Mouse (Mus musculus): ENCODE data around the gene Defb39. TPM values are rescaled to one million over a fixed set of nuclear protein-coding genes. Genes with fewer than 3 reads are reported as not detected.

Defb39 gene
- polyA plus RNA-seq (2015; fragmentation: Nextera tagmentation; extraction: Ambion mirVana): not detected in 2 replicates

DNA sequence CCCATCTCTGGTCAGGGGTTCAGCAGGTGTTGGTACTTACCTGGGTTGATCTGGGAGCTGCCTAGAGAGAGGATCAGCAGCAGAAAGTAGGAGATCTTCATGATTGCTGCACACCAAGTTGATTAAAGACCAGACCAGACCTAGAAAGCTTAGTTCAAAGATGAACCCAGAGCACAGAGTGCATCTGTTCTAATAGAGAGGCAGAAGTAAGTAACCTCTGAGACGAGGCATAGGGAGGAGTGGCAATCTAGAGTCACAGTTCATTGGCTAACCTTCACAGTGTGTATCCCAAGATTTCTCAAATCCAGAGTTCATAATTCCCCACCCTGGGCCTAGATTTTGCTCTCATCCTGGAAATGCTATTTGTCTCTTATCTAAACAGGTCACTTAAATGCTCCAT lies at the start of gene Defb39:
Gene Defb39, minus strand, starts transcription at position 101 of the 400 bp plus-strand sequence.
- no peak within 1 kb of the TSS for H3K9ac ChIP-seq (replicated peaks)
- H3K36me3 ChIP-seq: no peaks in the 10 kb centered on the region
- H3K4me1 ChIP-seq: no peaks in the 10 kb centered on the region
- H3K27me3 ChIP-seq: no peaks in the 10 kb centered on the region
- no peak within 1 kb of the TSS for H3K27ac ChIP-seq (replicated peaks)
- no peak within 1 kb of the TSS for H3K4me3 ChIP-seq
- H3K4me2 ChIP-seq (replicated peaks): no peak within 1 kb of the TSS
- ATAC-seq (replicated peaks): no peak
- no peaks in the 10 kb centered on the region for H3K9me3 ChIP-seq
- 72% methylated on average over 1 of the region's 1 CpGs for WGBS

DNA sequence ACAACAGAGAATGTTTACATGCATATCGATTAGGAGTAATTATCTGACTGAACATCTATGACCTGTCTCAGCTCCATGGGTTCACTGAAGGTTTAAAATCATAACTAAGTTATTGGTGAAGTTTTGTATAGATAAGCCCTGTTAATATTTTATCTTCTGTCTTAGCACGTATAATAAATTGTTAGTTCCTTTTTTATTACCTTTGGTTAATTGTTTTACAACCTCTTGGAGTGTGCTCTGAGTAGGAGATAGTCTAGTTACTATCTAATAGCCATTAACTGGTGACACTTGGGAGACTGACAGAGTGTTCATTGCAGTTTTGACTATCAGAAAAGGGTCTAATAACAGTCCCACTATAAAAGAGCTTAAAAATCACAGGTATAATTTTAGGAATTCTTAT lies 1.4 kb upstream of the Defb39 start:
- 77% methylated on average over 2 of the region's 2 CpGs for WGBS
- Histone ChIP-seq H3K4me3 (no peak overlapping the region), H3K27ac (replicated peaks) (no peak overlapping the region), H3K27me3 (no peaks in the 10 kb centered on the region), H3K4me2 (replicated peaks) (no peak overlapping the region), H3K9ac (replicated peaks) (no peak overlapping the region), H3K4me1 (no peaks in the 10 kb centered on the region), H3K36me3 (no peaks in the 10 kb centered on the region), H3K9me3 (no peaks in the 10 kb centered on the region)
- no peak for ATAC-seq (replicated peaks)

DNA sequence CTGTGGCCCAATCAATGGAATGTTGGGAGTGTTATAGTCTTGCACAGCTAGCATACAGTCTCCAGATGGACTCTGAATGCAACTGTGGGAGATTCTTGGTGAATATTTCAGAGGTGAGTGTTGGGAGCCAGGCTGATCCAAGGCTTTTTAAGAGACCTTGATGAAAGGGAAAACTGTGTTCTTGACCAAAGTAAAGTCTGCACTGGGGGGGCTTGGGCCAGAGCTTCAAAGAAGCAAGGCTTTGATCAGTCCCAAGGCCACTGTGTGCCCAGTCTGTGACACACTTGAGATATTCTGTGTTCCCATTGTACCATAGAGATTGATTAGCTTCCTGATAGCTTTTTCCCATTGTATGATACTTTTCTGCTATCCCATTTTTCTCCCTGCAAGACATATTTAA lies 1.7 kb downstream of the Defb39 start:
- H3K9me3 ChIP-seq: no peaks in the 10 kb centered on the region
- H3K4me3 ChIP-seq: no peak overlapping the region
- no peak overlapping the region for H3K27ac ChIP-seq (replicated peaks)
- H3K27me3 ChIP-seq: no peaks in the 10 kb centered on the region
- no peaks in the 10 kb centered on the region for H3K36me3 ChIP-seq
- H3K4me1 ChIP-seq: no peaks in the 10 kb centered on the region
- H3K4me2 ChIP-seq (replicated peaks): no peak overlapping the region
- ATAC-seq (replicated peaks): no peak
- H3K9ac ChIP-seq (replicated peaks): no peak overlapping the region

DNA sequence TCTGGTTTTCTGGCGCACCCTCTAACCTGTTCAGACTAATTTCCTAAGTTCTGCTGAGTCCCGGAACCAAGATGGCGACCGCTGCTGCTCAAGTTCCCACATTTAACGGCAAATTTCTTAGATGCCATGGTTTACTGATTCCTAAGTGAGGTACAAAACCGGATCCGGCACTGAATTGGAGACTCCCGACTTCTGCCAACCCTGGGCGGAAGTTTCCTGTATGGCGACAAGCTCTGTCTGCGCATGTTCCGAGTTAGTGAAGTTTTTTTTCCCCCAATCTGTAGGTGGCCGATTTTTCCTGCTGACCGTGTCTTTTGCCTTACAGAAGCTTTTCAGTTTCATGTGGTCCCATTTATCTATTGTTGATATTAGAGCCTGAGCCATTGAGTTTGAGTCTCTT lies 19.4 kb downstream of the Defb39 start:
- H3K4me1 ChIP-seq: no peaks in the 10 kb centered on the region
- H3K4me3 ChIP-seq: no peak overlapping the region
- H3K4me2 ChIP-seq (replicated peaks): no peak overlapping the region
- no peak for ATAC-seq (replicated peaks)
- H3K27me3 ChIP-seq: no peaks in the 10 kb centered on the region
- H3K9ac ChIP-seq (replicated peaks): no peak overlapping the region
- H3K9me3 ChIP-seq: no peaks in the 10 kb centered on the region
- 91% methylated on average over 14 of the region's 14 CpGs for WGBS
- no peak overlapping the region for H3K27ac ChIP-seq (replicated peaks)
- no peaks in the 10 kb centered on the region for H3K36me3 ChIP-seq

DNA sequence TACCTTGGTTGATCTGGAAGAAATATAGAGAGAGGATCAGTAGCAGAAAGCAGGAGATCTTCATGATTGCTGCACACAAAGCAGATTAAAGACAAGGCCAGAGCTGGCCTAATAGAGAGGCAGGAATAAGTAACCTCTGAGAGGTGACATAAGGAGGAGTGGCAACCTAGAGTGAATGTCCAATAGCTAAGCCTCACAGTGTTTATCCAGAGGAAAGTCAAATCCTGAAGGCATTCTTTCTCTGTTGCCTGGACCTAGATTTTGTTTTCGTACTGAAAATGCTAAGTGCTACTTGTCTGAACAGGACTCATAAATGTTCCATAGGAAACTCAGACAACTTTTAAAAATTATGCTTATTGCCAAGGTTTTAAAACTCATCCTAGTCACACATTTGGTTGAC lies 38.1 kb downstream of the Defb39 start, which contains the start of gene Defb38:
Gene Defb38, minus strand, starts transcription at position 101 of the 400 bp plus-strand sequence.
- no peak within 1 kb of the TSS for H3K4me3 ChIP-seq
- H3K9ac ChIP-seq (replicated peaks): no peak within 1 kb of the TSS
- no peaks in the 10 kb centered on the region for H3K4me1 ChIP-seq
- 91% methylated on average over 1 of the region's 1 CpGs for WGBS
- no peak within 1 kb of the TSS for H3K27ac ChIP-seq (replicated peaks)
- no peaks in the 10 kb centered on the region for H3K27me3 ChIP-seq
- H3K36me3 ChIP-seq: no peaks in the 10 kb centered on the region
- no peak within 1 kb of the TSS for H3K4me2 ChIP-seq (replicated peaks)
- no peak for ATAC-seq (replicated peaks)
- no peaks in the 10 kb centered on the region for H3K9me3 ChIP-seq

Other genes starting within 250 kb of the Defb39 start
- not detected in 2 replicates for gene Defb40, start 86.6 kb downstream of the Defb39 start, polyA plus RNA-seq (2015; fragmentation: Nextera tagmentation; extraction: Ambion mirVana)
- not detected in 2 replicates for gene Defb37, start 73.8 kb downstream of the Defb39 start, polyA plus RNA-seq (2015; fragmentation: Nextera tagmentation; extraction: Ambion mirVana)
- not detected in 2 replicates for gene Defb38, start 38.2 kb downstream of the Defb39 start, polyA plus RNA-seq (2015; fragmentation: Nextera tagmentation; extraction: Ambion mirVana)
- not detected in 2 replicates for gene Defb12, start 50.0 kb upstream of the Defb39 start, polyA plus RNA-seq (2015; fragmentation: Nextera tagmentation; extraction: Ambion mirVana)
- not detected in 2 replicates for gene Defb34, start 58.9 kb upstream of the Defb39 start, polyA plus RNA-seq (2015; fragmentation: Nextera tagmentation; extraction: Ambion mirVana)
- gene Gm45826, start 76.0 kb upstream of the Defb39 start, polyA plus RNA-seq (2015; fragmentation: Nextera tagmentation; extraction: Ambion mirVana): not detected in 2 replicates
- gene Defb14, start 129.5 kb upstream of the Defb39 start, polyA plus RNA-seq (2015; fragmentation: Nextera tagmentation; extraction: Ambion mirVana): not detected in 2 replicates
- not detected in 2 replicates for gene Defb4, start 133.9 kb upstream of the Defb39 start, polyA plus RNA-seq (2015; fragmentation: Nextera tagmentation; extraction: Ambion mirVana)
- not detected in 2 replicates for gene Defb6, start 160.7 kb upstream of the Defb39 start, polyA plus RNA-seq (2015; fragmentation: Nextera tagmentation; extraction: Ambion mirVana)
- not detected in 2 replicates for gene Defb46, start 175.1 kb upstream of the Defb39 start, polyA plus RNA-seq (2015; fragmentation: Nextera tagmentation; extraction: Ambion mirVana)
- gene Defb5, start 182.8 kb upstream of the Defb39 start, polyA plus RNA-seq (2015; fragmentation: Nextera tagmentation; extraction: Ambion mirVana): not detected in 2 replicates
- gene Defb3, start 228.6 kb upstream of the Defb39 start, polyA plus RNA-seq (2015; fragmentation: Nextera tagmentation; extraction: Ambion mirVana): not detected in 2 replicates